Mouse (Mus musculus) brain, adult 2 months (tissue): ENCODE measurements around the gene Coq7.
A peak's percentile ranks its signal among the peaks of the same experiment; 100 is the strongest.

Experiments
- DNase-seq: peaks from one replicate; pipeline ENCODE4 v3.0.0; 2011; ENCODE audit warnings: low read depth, low spot score

Coq7 gene

DNA sequence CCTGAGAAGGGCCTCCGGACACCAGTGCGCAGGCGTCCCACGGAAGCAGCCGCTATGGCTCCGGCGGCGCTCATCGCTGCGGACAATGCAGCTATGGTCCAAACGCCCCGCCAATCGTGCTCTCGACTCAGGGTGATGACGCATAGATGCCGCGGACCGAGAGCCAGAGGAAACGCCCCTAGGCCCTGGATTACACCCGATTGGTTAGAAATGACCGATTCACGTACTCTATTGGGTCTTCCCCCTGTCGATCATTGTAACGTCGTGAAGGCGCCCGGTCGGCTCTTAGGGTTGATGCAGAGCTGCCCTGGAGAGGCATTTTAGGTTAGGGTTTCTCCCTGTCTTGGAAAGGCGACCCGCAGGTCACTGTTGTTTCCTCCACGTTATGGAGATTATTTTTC is at the start of gene Coq7:
Coq7 (minus strand) TSS at position 179 of the 401 bp plus-strand sequence.
- peak; percentile 100 for DNase-seq

- DNase-seq = no peak
Observed at GRCm38 (mm10) chr7:118579938-118580337, 46.8 kb upstream of the Coq7 start.

GRCm38 (mm10) chr7:118578269-118578668 is 45.1 kb upstream of the Coq7 start:
- DNase-seq = no peak

DNA sequence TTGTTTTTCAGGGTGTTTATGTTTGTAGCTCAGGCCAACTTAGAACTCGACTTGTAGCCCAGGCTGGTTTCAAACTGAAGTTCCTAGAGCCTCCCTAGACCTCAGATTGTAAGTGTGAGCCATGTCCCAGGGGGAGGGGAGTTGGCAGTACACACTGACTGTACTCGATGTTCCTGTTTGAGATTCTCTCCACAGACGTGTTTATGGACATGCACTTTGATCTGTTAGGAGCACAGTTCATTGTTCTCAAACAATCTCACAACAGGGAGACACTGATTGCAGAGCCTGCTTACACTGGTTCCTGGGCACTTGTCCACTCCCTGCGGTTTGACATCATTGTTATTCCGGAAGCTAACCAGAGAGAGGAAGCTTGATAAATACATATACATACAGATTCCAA is 38.9 kb upstream of the Coq7 start:
- DNase-seq = peak; percentile 53

DNA sequence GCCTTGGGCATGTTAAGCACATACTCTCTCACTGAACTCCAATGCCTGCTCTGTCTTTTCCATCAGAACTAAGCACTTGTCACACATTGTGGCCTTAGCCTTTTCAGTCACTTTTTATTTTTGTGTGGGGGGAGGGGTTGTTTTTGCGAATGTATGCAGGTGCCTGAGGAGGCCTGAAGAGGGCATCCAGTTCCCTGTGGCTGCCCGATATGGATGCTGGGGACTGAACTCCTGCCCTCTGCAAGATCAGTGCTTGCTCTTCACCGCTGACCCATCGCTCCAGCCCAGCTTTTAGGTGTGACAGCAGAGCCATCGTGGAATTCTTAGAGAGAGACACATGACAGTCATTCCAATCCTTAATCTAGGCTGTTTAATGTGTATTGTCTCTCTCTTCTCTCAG is 38.2 kb upstream of the Coq7 start:
- peak; percentile 43 for DNase-seq

GRCm38 (mm10) chr7:118569121-118569543 is 36.0 kb upstream of the Coq7 start:
- DNase-seq = peak; percentile 93

DNA sequence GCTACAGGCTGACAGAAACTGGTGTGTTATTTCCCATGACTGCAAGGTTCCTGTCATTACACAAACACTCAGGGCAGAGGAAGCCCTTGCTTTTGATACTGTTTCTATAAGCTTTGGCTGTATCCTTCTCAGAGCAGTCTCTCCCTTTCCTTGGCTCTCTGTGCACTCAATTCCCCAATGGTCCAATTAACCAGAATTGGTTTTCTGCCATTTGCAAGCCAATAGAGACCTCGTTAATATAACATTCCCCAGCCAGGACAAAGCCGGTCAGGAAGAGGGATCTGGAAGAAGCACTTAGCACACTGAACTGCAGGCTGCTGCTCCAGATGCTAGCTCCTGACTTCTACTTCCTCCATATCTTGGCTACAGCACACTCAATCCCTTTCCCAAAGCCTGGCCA is 21.1 kb upstream of the Coq7 start:
- no peak for DNase-seq

DNA sequence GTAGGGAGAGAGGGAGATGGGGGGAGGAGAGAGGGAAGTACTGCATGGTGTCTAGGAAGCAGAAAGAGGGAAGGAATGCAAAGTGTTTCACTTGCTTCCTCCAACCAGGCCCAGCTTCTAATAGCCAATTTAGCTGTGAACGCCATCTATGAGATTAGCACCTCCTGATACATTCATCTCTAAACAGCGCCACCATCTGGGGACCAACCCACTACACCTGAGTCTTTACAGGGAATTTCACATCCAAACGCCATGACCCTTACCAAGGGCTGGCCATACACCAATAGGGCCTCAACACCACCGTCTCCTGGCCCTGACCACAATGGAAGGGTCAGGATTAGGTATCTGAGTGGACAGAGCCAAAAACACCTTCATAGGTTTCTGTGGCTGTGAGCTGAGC is 20.7 kb upstream of the Coq7 start:
- DNase-seq = no peak

GRCm38 (mm10) chr7:118547451-118547850 is 14.3 kb upstream of the Coq7 start:
- DNase-seq = no peak

DNA sequence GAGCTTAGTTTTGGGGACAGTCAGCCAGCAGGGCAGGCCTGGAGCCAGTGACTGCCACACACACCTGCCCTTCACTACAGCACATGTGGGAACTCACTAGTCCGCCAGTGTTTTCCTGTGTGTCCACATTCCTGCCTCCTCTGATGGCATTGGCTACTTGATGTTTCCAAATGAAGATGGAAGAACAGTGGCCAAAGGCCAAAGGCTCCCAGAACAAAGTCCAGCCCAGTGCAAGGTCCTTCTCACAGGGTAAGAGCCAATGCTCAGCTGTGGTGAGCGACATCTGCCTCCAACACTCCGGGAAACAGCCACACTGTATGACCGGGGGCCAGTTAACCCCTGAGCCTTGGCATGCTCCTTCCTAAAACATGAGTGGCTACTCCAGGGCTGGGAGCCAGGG is 11.0 kb upstream of the Coq7 start:
- DNase-seq = no peak

GRCm38 (mm10) chr7:118535076-118535475 is 1.9 kb upstream of the Coq7 start:
- DNase-seq = no peak

- DNase-seq = no peak
Observed at GRCm38 (mm10) chr7:118534326-118534725, 1.2 kb upstream of the Coq7 start.

DNA sequence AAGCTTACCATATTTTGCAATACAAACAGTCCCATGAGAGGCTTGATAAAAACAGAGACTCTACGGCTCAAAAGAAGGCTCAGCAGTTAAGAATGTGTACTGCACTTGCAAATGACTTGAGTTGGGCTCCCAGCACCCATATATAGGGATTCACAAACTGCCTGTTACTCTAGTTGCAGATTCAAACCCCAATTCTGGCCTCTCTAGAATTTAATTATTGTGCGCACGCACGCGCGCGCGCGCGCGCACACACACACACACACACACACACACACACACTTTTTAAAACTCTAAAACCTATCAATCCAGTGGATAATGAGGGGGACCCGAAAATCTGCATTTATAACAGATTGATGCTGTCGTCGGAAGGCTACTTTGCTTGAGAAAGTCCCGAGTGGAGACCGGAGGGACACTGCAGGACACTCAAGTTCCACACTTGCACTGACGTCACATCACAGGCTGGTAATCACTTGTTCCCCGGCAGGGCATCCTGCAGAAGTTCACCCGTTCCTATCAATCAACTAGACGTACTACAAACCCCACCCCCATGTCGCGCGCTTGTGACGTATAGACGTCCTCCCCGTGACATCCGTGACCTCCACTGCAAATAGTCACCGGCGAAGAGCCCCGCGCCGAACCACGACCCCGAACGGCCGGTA is 508 bp downstream of the Coq7 start:
- peak; percentile 99 for DNase-seq

GRCm38 (mm10) chr7:118526967-118527366 is 6.2 kb downstream of the Coq7 start:
- no peak for DNase-seq

GRCm38 (mm10) chr7:118522077-118522476 is 11.1 kb downstream of the Coq7 start:
- DNase-seq = no peak

DNA sequence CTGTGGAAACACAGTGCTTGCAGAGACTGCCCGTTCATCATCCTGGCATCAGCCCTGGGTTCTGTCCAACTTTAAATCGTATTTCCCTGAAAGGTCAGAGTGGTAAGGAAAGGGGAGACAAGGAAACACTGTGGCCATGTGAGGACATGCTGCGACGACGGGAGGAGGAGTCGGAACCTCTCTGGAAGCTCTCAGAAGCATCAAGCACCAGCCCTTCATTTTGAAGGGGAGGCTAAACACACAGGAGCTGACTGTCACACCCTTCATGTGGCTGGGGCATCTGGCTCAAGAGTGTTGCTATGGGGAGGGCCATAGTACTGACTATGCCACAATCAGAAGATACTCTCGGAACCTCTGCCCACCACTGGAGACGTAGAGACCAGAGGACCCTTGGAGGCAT is 13.5 kb downstream of the Coq7 start:
- no peak for DNase-seq

DNA sequence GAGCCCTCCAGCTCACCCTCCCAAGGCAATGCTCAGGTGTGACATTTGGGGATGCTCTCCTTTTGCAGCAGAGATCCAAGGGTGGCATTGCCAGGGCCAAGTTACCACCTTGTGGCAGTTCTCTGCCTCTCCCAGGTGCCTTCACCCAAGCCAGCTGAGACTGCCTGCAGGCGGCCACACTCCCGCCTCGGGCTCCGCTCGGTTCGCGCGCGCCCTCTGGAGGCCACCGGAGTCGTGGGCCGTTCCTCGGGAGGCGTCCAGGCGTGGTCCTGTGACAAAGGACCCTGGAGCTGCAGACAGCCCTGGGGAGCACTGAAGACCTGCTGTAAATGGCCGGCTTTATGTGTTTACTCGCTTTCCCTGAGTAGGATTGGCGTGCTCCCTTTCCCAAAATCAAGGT is 14.5 kb downstream of the Coq7 start:
- DNase-seq = peak; percentile 63

DNA sequence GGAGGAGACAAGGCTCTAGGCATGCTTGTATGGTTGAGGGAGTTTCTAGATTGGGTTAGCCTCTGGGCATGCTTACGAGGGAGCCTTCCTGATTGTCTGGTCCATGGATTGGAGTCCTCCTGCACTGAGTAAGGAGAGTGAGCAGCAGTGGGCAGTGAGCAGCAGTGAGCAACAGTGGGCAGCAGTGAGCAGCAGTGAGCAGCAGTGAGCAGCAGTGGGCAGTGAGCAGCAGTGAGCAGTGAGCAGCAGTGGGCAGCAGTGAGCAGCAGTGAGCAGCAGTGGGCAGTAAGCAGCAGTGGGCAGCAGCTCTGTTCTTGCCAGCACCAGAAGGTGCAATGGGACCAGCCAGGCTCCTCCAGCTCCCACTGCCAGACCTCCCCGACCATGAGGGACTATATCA is 15.3 kb downstream of the Coq7 start:
- no peak for DNase-seq

DNA sequence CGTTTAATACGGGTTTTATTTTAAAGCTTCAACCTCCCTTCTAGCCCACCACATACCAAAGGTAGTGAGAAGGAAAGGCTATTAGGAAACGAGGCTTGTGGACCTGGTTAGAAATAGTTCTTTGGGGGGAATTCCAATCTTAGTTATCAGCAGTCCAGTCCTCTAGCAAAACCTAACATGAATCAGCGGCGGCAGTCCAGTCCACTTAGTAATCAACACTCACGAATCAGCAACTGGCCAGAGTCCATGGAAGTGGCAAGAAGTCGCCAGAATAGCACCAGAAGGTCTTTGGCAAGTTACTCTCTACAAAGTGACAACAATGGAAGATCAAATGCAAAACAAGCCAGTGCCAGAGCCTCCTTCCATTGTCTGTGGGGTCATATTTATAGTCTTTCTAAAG is 24.6 kb downstream of the Coq7 start:
- DNase-seq = no peak

DNA sequence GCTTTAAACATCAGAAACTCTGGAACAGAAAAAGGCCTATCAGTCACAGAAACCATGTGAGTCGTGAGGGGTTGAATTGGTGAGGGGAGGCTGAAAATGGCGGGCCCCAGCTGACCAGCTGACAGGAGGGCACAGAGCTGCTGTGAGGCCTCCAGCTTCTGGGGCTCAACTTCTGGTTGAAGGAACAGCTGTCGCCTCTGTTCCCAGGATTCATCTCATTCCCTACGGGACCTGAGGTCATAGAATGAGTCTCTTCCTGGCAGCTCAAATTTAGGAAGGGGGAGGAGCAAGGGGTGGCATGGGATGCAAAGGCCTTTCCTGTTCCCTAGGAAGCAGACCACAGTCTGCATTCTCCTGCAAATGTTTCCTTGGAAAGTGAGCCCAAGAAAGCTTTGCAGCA is 29.3 kb downstream of the Coq7 start:
- no peak for DNase-seq

DNA sequence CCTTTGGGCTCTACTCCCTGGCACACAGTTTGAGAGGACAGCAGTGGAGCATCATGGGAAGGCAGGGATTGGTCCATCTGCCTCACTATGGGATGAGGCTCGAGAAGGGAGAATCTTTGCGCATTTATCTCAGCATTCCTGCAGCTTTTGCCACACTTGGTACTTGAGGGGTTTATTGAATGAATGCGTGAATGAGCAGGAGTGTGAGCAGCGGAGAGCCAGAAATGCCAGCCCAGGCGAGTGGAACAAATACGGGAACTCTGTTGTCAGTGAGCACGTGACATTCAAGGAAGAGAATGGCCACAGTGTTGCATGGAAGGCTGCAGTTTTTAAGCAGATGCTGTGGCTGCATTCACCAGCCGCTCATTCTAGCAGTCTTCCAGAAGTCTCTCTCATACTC is 30.8 kb downstream of the Coq7 start:
- peak; percentile 34 for DNase-seq

DNA sequence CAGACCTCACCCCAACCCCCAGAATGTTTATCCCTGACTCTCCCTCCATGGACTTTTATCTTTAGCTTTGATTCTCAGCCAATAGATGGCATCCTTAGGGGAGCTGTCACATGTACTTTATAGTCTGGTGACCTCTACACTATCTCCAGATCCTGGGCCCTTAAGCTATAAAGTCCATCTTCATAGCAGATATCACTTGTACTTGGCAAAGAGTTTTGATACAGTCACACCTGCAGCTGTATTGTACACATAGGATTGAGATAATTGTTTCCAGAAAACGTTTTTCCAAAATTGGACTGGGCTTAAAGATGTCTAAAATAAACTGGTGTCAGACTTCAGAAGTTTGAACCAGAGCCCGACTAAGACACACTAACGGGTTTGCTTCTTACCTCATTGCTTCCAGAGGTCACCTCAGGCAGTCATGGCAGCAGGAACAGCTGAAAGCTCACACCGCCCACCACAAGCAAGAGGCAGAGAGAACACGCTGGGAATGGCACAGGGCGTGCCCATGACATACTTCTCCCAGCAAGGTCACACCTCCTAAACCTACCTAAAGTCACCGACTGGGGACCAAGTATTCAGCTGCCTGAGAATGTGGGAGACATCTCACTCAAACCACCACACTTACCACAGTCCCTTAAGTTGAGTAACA is 33.2 kb downstream of the Coq7 start:
- DNase-seq = no peak

- DNase-seq = no peak
Observed at GRCm38 (mm10) chr7:118498984-118499783, 34.0 kb downstream of the Coq7 start.
